Mouse (Mus musculus): ENCODE results near the gene Kdm2b. TPM values are rescaled to one million over a fixed set of nuclear protein-coding genes. Genes with fewer than 3 reads are reported as not detected.
"Not testable (repeated sequence)": the region's sequence is repeated elsewhere in the genome, so short reads cannot be mapped to it uniquely, and the experiment has no call there.

The Kdm2b gene
- total RNA-seq, 2 experiments from 2014 or later: 49.0 to 60.4 TPM

DNA sequence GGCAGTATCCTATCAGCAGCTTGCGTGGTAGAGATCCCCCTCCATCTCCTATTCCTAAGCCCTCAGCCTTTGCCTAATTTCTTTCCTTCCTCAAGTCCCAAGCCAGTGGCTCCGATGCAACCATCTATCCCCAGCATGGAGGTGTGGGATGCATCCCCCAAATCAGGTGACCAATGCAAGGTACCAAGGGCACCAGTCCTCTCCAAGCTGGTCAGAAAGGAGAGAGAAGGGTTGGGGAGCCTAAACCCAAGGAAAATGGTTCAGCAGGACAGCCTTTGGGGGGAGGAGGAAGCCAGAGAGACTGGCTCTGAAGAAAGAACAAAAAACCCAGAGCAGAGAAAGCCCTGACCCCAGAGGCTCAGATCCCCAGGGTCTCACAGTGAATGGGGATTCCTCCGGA lies 4.3 kb downstream of the Kdm2b start:
- no peak for ATAC-seq (replicated peaks; ENCODE audit: poor library complexity)

DNA sequence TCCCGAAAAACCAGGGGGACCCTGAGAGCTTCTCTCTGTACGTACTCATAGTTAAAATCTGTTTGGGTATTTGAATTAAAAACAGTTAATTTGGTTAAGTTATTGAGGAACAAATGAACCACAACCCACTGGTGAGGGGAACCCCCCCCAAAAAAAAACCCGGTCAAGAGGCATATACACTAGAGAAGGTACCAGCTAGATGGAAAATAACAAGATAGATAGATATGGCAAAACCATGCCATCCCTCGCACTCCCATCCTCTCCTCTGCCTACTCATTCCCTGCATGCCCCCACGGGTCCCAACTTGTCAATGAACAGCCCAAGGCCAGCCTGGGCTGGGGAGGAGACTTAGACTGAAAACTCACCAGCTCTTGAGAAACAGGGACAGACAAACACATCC lies 5.1 kb downstream of the Kdm2b start:
- ATAC-seq (replicated peaks; ENCODE audit: poor library complexity): no peak

DNA sequence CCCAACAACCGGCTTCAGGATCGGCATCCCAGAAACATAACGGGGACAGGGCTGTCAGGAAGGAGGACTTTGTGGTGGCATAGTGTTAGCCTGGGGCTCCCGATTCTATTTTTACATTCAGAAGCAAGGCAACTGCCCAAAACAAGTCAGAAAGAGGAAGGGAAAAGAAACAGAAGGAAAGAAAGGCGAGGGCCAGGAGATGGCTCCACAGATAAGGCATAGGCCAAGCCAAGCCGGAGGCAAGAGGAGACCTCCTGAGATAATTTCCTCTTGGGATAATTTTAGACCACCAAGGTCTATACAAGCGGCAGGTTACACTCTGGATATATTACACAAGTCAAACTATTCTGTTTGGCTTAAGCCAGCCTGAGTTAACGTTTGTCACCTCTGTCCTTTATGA lies 10.7 kb downstream of the Kdm2b start:
- ATAC-seq (replicated peaks; ENCODE audit: poor library complexity): no peak; the same call in 1 of the 2 replicates

GRCm38 (mm10) chr5:122974701-122975100 lies 14.9 kb downstream of the Kdm2b start:
- ATAC-seq (replicated peaks; ENCODE audit: poor library complexity): not testable (repeated sequence)

DNA sequence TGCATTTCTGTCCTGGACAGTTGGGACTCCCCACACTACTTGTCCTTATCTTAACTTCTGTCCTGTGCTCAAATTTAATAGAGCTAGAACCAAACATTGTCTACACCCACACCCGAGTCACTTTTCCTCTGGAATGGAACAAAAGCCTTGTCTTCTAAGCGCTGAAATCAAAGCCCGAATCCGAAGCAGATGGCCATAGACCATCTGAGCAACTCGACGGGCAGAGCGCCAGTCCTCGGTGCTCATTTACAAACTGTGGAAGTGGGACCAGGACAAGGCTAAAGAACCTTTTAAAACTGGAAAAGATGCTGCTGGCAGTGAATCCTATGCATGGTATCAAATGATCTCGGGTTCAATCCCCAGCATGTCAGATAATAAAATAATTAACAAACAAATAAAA lies 17.5 kb downstream of the Kdm2b start:
- no peak for ATAC-seq (replicated peaks; ENCODE audit: poor library complexity)

DNA sequence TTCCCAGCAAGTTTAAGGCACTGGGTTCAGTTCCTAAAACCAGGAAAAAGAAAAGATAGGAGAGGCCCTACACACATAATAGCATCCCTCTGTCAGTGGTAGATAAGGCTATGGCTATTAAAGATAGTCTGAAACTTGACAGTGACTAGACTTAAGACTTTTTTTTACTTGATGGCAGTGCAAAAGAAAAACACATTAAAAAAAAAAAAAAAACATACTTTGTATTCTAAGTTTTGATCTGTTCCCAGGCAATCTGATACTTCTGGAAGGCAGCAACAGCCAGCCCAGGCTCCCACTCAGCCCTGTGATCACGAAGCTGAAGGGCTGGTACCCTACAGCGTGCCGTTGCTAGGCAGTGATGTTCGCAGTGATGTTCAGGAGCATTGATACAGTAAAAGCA lies 18.2 kb downstream of the Kdm2b start:
- ATAC-seq (replicated peaks; ENCODE audit: poor library complexity): peak; percentile 34; the same call in 1 of the 2 replicates

- ATAC-seq (replicated peaks; ENCODE audit: poor library complexity): no peak
These were observed 19.6 kb downstream of the Kdm2b start for GRCm38 (mm10) chr5:122970056-122970455.

GRCm38 (mm10) chr5:122968322-122968721 lies 21.3 kb downstream of the Kdm2b start:
- peak; percentile 88 for ATAC-seq (replicated peaks; ENCODE audit: poor library complexity)

GRCm38 (mm10) chr5:122965427-122965826 lies 24.2 kb downstream of the Kdm2b start:
- peak; percentile 52 for ATAC-seq (replicated peaks; ENCODE audit: poor library complexity)

DNA sequence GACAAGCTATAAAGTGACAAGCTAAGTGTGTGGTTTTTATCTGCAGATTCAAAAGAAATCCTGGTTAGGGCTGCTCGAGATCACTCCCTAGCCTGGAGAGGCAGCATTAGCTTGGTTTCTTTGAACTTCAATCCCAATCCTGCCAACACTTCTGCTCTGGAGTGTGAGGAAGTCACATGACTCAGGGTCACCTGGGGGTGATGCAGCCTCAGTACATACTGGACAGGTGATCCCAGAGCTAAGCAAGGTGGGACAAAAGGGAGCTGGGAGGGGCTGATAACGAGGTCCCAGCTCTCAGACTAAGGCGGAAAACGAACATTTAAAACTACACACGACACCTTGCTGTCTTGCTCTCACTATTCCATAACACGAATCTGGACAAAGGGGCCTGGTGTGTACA lies 24.8 kb downstream of the Kdm2b start:
- ATAC-seq (replicated peaks; ENCODE audit: poor library complexity): no peak

DNA sequence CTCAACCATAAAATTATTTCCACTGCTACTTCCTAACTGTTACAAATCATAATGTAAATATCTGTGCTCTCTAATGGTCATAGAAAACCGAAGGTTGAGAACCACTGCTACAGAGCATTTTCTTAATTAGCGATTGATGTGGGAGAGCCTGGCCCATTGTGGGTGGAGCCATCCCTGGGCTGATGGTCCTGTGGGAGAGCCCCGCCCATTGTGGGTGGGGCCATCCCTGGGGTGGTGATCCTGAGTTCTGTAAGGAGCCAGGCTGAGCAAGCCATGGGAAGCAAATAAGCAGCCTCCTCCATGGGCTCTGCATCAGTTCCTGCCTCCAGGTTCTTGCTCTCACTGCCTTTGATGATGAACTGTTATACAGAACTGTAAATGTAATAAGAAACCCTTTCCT lies 27.7 kb downstream of the Kdm2b start:
- ATAC-seq (replicated peaks; ENCODE audit: poor library complexity): no peak

- ATAC-seq (replicated peaks; ENCODE audit: poor library complexity): no peak
These were observed 30.2 kb downstream of the Kdm2b start for GRCm38 (mm10) chr5:122959391-122959790.

DNA sequence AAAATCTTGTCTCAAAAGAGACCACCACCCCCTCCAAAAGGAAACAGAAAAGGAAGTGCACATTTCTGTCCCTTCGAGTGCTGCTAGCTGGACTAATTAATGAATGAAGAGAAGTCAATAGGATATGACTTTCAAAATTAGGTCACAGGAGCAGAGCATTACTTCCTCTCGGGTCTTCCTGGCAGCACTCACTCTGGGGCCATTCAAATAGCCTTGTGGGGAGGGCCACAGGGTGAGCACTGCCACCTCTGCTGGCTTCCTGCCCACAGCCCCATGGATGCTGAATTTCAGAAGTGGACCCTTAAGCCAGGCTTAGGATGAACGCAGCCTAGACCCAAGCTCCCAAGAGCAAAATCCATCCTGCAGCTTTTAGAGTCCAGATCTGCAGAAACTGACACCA lies 33.6 kb downstream of the Kdm2b start:
- no peak for ATAC-seq (replicated peaks; ENCODE audit: poor library complexity)

DNA sequence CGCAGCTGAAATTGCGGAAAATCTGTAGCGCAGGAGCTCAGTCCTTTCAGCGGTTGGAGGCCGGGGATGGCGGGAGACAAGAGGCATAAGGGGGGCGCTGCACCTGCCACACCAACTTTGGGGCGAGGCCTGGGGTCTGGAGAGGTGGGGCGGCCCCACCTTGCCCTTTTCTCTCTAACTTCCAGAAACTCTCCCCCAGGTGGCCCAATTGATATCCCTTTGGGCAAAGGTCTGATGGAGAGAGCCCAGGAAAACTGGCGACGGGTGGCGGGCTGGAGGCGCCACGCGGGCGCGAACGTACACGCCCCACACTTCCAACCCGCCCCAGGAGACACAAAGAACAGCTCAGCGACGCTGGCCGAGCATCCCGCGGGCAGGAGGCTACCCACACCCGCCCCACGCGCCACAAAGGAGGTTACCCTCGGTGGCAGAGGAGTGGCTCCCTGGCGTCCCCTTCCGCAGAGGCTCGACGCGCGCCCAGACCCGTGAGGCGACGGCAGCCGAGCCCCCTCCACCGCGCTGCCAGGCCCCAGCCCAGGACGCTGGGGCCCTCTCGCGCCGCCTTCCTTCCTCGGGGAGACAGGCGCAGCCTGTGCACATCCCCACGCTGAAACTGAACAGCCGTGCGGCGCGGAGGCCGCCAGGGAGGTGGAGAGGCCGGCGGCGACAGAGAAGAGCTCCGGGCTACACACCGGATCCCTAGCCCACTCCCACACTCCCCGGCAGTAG lies 37.5 kb downstream of the Kdm2b start:
- peak; percentile 24 for ATAC-seq (replicated peaks; ENCODE audit: poor library complexity)

GRCm38 (mm10) chr5:122951056-122951912 lies 38.3 kb downstream of the Kdm2b start:
- ATAC-seq (replicated peaks; ENCODE audit: poor library complexity): peak; percentile 78

GRCm38 (mm10) chr5:122950329-122950953 lies 39.2 kb downstream of the Kdm2b start:
- ATAC-seq (replicated peaks; ENCODE audit: poor library complexity): 0 out of 2 replicates have a peak, but pooled peaks have one; percentile 14

DNA sequence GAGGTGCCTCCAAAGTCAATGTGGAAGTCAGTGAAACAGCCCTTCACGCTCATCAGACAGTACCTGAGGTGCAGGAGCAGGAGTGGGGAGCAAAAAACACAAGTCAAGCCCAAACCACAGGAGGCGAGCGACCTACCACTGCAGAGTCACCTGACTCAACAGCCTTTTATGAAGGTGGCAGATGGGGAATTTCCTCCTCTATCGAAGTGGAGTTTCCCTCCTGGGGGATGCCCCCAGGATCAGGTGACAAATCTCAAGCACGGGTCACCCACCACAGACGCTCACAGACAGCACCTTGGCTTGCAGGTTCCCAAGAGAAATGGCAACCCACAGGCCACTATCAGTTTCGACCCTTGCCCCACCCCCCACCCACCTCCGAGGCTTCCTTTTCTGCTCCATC lies 40.5 kb downstream of the Kdm2b start:
- ATAC-seq (replicated peaks; ENCODE audit: poor library complexity): no peak

- no peak for ATAC-seq (replicated peaks; ENCODE audit: poor library complexity)
These were observed 42.1 kb downstream of the Kdm2b start for GRCm38 (mm10) chr5:122947534-122947933.

GRCm38 (mm10) chr5:122938676-122939075 lies 50.9 kb downstream of the Kdm2b start:
- ATAC-seq (replicated peaks; ENCODE audit: poor library complexity): no peak

GRCm38 (mm10) chr5:122937958-122938540 lies 51.6 kb downstream of the Kdm2b start:
- ATAC-seq (replicated peaks; ENCODE audit: poor library complexity): no peak

DNA sequence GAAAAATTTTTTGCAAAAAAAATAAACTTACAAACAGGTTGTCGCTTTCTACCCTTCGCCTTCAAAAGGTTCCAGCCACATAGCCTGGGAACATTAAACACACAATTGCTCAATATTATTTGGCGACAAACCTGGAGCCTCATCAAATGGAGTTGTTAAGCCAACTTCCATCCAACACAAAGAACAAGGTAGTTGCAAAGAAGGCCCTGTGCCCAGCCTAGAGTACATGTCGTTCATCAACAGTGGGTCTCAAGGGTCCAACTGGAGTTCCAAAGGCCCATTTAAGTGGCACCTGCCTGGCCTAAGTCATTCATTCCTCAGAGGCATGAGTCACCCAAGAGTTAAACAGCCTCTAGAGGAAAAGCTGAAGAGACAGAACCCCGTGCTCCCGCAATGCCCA lies 52.6 kb downstream of the Kdm2b start:
- no peak for ATAC-seq (replicated peaks; ENCODE audit: poor library complexity)
